Mouse (Mus musculus) frontal cortex, adult 2 months (tissue): ENCODE data around the gene Ndufb10. TPM values are rescaled to one million over a fixed set of nuclear protein-coding genes. Genes with fewer than 3 reads are reported as not detected.

Source experiments
- DNase-seq, 2 experiments: peaks; one replicate each; pipeline ENCODE4 v3.0.0; 2022; ENCODE audit warnings: low spot score in 1 of 2; ENCODE audit errors: extremely low spot score in 1 of 2
- polyA plus RNA-seq: library from polyadenylated mRNA; depleted of rRNA; stranded (reverse); fragments of >200 nt; gene quantifications from 2 replicates; pipeline ENCODE4 v1.2.3, GENCODE M21; 2012; rRNA removed

Gene Ndufb10
- 445 and 493 TPM in 2 replicates for polyA plus RNA-seq

DNA sequence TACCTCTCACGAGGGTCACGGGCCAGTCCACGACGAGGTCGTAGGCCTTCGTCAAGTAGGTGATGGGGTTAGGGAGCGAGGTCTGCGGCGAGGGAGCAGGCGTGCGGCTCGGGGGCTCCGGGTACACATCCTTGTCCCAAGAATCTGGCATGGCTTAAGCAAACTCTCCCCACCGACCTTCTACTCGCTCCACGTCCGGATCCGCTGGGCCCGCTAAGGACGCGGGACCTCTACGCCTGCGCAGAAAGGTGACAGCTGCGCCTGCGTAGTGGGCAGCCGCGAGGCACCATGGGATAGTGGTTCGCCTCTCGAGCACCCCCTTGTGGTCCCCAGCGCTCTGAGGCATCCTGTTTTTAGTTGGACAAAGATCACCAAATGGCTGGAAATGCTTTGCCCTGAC, at the start of gene Ndufb10:
Gene Ndufb10 (minus strand): TSS at position 295 of the 400 bp plus-strand sequence.
- peak; percentile 83 to 99 for DNase-seq

DNA sequence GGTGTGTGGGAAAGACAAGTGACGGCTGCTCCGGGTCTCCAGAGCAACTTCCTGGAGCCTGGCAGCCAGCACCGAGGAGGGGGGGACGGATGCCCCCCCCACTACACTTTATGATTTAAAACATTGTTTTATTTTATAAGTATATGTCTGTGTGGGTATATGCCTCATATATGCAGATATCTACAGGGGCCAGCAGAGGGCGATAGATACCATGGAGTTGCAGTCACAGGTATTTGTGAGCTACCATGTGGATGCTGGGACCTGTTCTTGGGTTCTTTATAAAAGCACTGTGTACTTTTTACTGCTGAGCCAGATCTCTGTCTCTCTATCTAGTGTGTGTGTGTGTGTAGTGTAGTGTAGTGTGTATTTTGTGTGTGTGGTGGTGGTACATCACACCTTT, 49.0 kb upstream of the Ndufb10 start:
- DNase-seq, result no peak

DNA sequence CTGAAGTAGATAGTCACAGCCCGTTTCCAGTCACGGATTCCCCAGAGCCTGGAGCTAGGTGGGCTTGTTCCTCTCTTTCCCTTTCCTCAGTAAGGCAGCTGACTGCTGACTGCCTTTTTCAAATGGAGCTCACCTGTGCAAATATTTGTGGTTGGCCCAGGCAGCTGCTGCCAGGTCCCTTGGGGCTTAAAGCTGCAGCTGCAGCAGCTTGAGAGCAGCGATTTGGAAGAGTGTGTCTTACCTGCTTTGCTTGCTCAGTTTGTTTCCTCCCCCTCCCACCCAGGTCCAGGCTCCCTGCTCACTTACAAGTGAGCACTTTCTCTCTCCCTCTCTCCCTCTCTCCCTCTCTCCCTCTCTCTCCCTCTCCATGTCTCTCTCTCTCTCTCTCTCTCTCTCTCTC, 44.9 kb upstream of the Ndufb10 start:
- no peak for DNase-seq

DNA sequence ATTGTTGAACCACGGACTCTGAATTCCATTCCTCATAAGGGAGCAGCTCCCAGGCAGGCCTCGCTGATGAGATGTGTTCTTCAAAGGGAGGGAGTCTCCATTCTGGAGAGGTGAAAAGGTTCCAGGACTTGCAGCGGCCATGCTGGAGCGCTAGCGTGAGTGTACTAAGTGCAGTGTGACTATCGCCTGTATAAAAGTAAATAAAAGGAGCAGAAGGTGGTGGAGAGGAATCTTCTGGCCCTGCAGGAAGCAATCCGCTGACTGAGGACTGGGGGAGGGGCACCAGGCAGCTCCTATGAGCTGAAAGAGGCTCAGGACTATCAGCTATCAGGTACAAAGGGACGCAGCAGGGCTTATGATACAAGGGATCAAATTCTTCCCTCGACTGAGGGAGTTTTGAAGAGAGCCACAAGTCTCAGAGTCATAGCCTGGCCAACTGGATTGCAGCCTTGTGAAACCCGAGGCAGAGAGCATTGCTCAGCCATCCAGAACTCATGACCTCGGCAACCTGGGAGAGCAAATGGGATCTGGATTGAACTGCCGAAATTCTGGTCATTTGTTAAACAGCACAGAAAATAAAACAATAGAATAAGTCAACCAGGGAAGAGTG, 42.1 kb upstream of the Ndufb10 start:
- no peak for DNase-seq

DNA sequence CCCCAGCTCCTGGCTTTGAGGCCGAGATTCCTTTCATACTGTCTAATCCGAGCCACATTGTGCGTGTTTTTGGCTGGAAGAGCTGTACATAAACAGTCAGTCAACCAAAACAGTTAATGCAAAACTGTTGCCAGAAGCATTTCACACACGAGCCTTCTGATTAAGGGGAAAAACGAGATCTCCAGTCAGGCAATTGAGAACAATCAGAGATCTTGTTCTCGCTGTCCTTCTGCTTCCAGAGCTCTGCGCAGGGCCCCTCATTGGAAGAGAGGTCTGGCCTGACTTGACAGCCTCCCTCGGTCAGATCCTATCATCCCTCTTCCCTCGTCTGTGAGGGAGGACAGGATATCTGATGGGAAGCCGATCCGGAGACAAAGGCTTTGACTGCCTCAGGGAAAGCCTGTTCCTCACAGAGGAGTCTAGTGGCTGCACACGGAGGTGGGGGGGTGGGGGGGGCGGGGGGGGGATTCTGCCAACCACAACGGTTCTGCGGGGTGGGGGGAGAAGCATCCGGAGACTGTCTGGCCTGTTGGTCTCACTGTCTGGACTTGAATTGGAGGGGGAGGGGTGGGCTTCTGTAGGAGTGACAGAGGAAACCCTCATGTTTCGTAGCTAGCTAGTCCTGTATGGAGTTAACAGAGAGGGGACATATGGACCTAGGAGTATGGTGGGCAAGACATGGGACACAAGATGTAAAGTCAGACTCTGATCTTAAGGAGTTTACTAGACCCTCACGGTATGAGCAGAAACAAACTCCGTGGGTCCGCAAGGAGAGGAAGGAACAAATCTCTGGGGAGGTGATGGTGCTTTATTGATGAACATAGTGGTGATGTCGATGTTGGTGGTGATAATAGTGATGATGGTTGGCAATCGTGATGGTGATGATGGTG, 41.0 kb upstream of the Ndufb10 start:
- DNase-seq, result no peak

DNA sequence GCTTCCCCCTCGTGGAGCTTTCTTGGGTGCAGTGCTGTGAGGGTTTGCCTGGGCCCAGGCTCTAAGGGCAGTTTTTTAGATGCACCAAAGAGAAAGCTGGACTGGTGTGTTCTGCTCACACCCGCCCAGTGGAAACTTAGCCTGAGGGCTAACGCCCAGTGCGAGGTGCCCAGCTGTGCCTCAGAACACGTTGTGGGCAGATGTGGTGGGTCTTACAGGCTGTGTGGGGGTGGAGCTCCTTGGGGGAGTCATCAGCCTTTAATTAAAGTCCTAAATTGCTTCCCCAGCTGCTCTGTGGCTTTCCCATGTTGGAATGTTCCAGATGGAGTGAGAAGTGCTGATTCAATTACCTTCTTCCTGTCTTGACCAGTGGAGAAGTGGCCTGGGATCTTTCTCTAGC, 36.8 kb upstream of the Ndufb10 start:
- DNase-seq, result no peak

DNA sequence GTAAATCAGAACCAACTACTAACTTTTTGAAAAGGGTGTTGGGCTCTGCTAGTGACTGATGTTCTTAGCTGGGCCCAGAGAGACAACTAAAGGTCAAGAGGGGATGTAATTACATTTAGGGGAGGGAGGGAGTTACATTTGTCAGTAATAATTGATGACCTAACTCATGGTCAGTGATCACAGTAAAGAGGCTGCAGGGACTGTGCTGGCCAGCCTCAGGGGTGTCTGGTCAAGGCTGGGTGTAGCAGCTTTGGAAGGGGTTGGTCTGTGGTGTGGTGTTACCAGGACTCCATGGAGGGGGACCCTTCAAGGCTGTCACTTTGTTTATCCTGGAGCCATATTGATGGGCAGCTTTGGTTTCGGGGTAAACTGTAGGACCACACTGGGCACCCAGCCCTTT, 33.1 kb upstream of the Ndufb10 start:
- DNase-seq, result no peak

DNA sequence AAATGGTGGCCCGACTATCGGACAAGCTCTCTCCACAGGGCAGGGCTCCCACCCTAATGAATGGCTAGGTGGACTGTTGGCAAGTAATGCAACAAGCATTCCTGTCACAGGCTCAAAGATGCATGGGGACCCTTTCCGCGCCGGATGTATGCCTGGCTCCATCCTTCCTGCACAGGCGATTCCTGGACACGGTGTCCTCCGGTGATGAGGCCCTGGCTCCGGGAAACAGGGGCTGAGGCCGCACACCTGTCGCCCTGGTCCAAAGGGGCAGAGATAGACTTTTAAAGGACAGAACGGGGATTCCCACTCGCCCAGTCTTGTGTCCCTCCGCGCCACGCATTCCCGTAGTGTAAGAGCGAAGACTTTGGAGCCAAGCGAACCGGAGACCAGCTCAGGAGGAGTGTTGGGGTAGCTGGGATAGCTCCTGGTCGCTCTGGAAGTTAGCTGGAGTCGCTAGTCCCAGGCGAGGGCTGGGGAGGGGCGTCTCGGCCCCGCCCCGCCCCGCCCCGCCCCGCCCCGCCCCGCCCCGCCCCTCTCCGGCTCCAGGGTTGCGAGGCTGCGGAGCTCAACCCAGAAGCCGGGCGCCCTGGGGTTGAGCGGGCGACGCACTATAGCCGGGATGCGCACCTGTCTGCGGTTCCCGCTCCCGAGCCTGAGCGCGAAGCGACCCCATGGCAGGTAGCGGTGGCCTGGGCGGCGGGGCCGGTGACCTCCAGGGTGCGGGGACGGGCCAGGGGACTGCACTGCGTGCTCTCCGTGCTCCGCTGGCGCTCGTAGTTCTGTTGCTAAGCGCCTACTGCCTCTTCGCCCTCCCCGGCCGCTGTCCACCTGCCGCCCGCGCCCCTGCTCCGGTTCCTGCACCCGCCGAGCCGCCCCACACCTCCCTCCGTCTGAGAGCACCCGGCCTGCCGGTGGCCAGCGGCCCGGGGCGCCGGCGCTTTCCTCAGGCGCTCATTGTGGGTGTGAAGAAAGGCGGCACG, 28.4 kb upstream of the Ndufb10 start, which contains the start of gene Hs3st6:
Gene Hs3st6 (plus strand): TSS at position 574 of the 980 bp plus-strand sequence.
- no peak for DNase-seq

DNA sequence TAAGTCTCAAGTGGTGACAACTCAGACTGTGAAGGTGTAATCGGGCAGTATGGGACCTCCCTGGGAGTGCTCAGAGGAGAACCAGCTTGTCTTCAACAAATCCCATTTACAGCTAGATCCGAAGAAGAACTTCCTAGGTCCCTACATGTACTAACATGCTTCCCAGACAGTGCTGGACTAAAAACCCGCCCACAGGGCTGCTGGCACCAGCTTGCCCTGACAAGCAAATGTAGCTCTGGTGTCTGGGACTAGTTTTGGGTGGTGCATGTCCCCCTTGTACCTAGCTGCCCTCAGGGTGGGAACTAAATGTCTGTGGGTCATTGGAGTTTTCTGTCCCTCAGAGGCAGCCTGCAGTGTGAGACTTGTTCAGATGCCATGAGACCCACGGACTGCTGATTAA, 27.2 kb upstream of the Ndufb10 start:
- DNase-seq, result no peak

DNA sequence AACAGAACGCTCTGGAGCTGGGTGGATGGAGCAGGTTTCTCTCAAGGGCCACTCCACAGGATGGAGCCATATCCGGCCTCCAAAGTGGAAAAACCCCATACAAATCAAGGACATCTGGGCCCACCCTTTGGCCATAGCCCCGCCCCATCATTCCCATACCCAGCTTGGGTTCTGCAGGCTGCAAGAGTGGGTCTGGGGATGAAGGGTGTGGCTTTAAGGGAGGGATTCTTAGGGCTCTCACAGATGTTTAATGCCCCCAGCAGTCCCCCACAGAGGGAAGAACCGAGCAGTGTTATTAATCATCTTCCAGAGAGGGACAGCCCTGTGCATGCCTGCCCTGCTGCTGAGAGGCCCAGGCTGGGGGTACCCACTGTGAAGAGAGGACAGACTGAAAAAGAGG, 22.7 kb upstream of the Ndufb10 start:
- no peak for DNase-seq

DNA sequence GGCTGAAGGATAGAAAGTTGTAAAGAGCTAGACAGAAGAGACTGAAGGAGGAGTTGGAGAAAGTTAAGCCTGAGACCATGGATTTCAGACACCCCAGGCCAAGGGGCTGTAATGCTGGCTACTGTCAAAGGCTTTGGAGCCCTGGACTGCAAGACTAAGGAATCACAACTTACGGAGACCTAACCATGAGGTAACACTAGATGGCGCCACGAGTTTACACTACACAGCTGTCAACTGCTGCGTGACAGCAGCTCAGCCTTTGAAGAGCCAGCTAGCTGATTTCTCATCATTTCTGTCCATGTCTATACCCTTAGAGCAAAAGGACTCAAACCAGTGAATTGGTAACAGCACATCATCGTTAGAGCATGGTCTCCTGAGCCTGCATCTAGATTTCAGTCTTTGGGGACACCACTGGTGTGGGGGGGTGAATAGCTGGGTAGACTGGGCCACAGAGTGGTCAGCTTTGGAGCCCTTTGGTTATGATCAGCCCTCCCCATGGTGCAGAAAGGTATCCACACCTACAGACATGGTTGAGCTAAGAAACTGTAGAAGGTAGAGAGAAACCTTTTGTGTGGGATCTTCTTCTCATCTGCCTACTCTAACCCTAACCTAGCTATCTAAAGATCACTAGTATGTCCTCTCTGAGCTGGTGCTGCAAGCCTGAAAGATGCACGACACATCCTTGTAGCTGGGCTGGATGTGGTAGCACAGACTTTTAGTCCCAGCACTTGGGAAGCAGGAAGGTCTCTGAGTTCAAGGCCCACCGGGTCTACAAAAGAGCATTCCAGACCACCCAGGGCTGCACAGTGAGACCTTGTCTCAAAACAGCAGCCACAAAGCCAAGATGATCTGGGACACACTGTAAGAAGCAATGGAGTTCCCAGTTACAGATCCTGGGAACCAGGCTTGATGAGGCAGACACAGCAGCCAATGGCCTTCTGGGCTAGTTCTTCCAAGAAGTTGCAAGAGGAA, 21.5 kb upstream of the Ndufb10 start:
- peak; percentile 71 to 94 for DNase-seq

DNA sequence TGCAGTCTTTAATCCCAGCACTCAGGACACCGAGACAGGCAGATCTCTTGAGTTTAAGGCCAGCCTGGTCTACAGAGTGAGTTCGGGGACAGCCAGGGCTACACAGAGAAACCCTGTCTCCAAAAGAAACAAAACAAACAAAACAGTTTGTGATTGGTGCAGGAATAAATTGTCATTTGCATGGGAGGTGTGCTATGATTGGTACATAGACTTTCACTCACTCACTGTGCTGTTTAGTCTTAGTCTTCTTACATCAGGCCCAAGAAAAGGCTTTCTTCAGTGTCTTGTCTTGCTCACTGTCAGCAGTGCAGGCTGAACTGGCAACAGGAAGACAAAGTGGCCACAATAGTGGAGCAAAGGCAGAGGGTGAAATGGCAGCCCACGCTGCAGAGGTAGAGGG, 20.1 kb upstream of the Ndufb10 start:
- no peak for DNase-seq

DNA sequence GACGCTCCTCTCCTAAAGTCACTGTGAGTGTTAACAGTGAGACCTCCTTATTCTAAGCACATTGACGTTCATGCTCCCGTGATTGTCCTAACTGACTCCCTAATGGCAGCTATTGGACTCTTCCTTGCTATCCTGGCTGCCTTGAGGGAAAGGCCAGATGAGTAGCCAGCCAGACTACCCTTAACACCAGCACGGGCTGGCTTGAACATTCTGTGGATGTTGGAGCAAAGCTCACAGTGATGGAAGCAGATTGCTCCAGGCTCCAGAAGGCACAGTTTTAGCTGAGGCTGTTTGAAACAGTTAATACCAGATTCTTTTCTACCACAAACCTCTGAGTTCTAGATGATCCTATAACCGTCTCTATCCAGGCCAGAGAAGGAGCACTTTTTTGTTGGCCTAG, 19.6 kb upstream of the Ndufb10 start:
- DNase-seq, result no peak

DNA sequence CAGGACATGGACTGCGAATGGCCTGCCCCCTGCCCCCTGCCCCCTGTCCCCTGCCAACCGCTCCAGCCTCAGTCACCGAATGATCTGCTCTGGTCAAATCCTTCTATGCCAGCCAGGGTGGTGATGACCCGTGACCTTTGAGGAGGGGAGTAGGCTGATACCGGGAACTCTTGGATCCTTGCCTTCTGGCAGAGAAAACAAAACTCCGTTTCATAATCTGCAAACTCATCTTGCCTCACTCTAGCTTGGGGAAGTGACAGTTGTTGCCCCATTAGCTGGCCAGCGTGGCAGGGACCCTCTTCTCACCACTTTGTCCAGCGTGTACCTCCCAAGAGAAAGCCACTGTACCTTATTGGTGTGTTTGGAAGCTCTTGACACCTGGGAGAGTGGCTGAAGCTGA, 18.0 kb upstream of the Ndufb10 start:
- DNase-seq, result no peak

DNA sequence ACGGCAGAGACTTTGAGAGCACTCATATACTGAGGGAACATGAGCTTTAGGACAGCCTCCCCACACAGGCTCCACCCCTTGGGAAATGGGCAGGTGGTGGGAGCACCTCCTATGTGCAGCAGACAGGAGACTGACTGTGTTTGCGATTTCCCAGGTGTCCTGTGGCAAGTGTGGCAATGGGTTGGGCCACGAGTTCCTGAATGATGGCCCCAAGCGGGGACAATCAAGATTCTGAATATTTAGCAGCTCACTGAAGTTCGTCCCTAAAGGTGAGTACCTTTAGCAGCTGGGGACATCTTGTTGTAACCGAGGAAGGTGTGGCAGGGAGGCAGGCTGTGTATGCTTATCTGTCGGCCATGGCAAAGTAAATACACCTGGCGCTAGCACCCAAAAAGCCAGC, 15.6 kb upstream of the Ndufb10 start:
- no peak for DNase-seq

DNA sequence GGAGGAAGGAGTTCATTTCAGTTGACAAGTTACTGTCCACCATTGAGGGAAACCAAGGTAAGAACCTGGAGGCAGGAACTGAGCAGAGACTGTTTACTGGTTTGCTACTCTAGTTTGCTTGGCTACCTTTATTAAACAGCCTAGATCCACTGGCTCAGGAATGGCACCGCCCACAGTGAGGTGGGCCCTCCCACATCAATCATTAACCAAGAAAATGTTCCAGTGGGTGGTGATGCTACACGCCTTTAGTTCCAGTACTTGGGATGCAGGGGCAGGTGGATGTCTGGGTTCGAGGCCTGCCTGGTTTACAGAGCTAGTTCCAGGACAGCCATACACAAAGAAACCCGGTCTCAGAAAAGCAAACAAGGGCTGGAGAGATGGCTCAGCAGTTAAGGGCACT, 14.0 kb upstream of the Ndufb10 start:
- no peak for DNase-seq

DNA sequence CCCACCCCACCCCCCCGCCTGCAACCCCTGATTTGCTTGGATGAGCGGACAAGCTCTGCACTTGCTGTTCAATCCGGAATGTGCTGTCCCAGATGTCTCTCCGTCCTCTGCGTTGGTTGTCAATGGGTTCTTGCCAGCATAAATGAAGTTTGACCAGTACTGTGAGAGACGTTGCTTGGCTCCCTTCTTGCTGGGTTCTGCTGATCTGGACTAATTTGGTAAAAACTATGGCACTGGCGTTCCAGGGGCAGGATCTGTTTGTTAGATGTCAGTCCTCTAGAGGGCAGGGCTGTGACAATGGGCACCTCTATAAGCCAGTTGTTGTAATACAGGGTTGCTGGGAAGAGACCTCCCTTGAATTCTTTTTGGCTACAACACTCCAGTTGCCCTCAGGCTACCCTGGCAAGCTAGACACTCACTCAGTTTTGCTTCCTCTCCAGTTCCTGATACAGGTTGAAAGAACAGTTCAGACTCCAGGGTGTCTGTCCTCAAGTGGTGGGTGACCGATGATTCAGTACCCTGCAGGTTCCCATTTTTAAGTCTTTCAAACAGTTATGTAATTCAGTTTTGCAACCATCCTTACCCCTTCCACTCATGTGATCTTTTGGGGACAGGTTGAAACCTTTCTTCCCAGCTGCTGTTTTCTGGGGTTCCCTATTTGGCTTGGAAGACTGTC, 13.0 kb upstream of the Ndufb10 start:
- no peak for DNase-seq

DNA sequence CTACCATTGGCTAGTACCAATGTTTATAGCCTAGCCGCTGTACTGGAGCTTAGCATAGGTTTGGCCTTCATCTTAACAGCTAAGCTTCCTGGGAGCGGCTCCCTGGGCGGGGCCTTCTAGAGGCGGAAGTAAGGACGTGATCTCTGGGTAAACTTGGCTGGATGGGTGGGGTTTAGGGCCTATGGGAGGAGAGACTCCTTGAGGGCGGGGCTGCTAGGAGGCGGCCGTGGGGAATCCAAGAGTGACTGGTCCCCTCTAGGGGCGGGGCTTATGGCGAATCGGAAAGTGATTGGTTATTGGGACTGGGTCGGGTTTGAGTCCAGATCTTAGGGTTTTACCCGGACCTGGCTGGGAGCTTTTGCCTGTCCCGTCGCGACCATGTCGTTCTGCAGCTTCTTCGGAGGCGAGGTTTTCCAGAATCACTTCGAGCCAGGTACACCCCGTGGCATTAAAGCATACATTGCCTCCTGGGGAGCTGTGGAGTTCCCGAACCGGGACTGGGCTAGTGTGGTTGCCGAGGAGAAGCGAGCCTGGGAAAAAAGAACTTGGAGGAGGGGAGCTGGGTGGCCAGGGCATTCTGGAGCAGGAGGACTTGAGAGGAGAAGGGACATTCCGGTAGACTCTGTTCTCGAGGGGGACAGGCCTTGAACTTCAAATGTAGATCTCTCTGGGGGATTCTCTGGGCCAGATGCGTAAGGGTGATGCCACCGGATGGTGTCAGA, 12.2 kb upstream of the Ndufb10 start, which contains the start of gene Msrb1:
Gene Msrb1 (plus strand): TSS at position 313 of the 722 bp plus-strand sequence.
- peak; percentile 91 to 95 for DNase-seq
